Comparison of ENCODE assay signal across 8 mouse cellular contexts in the genomic region with DNA sequence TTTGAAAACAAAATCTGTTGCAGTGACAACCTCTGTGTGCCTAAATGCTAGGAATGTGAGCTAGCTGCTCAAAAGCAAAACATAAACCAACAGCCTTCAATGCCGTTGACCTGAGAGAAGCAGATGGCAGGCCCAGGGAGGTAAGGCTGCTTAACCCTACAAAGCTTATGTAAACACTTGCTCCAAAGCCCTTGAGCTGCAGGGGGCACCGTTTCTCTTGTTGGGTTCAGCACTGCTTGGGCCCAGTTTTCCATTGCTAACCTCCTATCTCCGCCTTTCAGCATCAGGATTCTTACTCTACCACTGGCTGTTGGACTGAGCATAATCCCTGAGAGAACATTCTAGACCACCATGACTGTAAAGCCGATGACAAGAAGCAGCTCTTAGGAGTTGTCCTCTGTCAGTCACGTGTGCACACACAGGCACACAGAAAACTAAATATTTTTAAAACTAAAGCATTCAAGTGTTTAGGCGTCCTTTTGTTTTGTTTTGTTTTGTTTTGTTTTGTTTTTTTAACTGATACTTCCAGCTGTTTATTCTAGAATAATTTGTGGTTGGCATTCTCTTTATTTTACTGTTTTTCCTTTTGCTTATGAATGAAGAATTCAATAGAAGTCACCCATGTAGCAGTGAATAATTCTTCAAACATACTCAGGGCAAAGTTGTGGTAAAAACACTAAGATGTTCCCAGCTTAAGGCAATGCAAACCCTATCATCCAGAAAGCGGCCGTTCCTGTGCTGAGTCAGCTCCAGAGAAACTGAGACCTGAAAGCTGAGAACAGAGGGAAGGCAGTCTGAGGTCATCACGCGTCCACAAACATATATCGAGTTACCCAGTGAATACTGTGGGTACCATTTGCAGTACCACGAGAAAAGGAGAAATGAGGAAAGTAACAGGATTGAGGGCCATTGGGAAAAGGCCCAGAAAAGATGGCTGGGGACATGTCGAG. TPM values are rescaled to one million over a fixed set of nuclear protein-coding genes. Genes with fewer than 3 reads are reported as not detected.
DNase-seq lines count a peak whose midpoint lies in the region.

No protein-coding gene starts in this region.

- DNase-seq in layer of hippocampus, adult 11-12 months (ENCODE audit: low spot score), result peak; percentile 86
- no peak for DNase-seq in layer of hippocampus, adult 9-10 months (ENCODE audit: low spot score)
- peak; percentile 76 for DNase-seq in adrenal gland, postnatal 10 days
- DNase-seq in heart, adult 18-20 months, result peak; percentile 72 to 82
- peak; percentile 71 for DNase-seq in kidney, postnatal 10 days
- DNase-seq in lung, postnatal 10 days, result peak; percentile 83
- peak; percentile 51 for DNase-seq in thymus, postnatal 0 days (ENCODE audit: low spot score)
- no peak for DNase-seq in urinary bladder, adult 18-20 months (ENCODE audit: low spot score in 2 of 2)

RNA-seq across cellular contexts. Expression of a gene that starts 21.8 kb away (rescaled TPM):
- 10 to 100 TPM; 25.4 to 42.4 TPM for total RNA-seq in adrenal gland, postnatal 10 days (2021)
- 1 to 10 TPM; 4.2 to 5.7 TPM for total RNA-seq in heart, adult 18-20 months (2021)
- polyA plus RNA-seq in thymus, postnatal 0 days (2015; fragmentation: Nextera tagmentation; extraction: Ambion mirVana), result 102 and 134 TPM in 2 replicates

RNA-seq across cellular contexts. Expression of a gene that starts 59.3 kb away (rescaled TPM):
- total RNA-seq in adrenal gland, postnatal 10 days (2021), result 1,000 to 10,000 TPM; 2,032 to 2,040 TPM
- total RNA-seq in heart, adult 18-20 months (2021), result 1,000 to 10,000 TPM; 2,847 to 3,135 TPM
- 2,555 and 2,649 TPM in 2 replicates for polyA plus RNA-seq in thymus, postnatal 0 days (2015; fragmentation: Nextera tagmentation; extraction: Ambion mirVana)

Comparison
In these comparisons a context has a peak if more than half of its experiments do, and no peak if none do; other contexts are left out.
1. DNase-seq: peak in layer of hippocampus, adult 11-12 months (single experiment), adrenal gland, postnatal 10 days (single experiment), heart, adult 18-20 months (2 of 2), kidney, postnatal 10 days (single experiment), lung, postnatal 10 days (single experiment) and thymus, postnatal 0 days (single experiment); none in layer of hippocampus, adult 9-10 months (single experiment) and urinary bladder, adult 18-20 months (0 of 2).